In the genomic region with DNA sequence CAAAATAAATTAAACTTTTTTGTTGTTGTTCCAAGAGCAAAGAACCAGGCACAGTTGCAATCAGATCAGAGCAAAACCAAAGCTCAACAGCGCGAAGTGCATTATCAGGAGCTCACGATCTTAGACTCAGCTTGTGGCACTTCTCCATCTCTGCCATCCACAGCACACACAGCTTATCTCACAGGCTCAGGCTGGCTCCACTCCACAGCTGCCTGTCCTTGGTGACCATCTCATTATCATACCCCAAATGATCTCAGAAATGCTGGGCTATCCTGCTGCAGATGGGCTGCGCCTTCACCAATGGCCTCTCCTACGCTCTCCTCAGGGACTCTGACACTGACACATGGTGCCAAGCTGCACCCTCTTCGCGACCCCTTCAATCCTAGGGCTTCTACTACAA, we compare ENCODE assay signal across 33 mouse cellular contexts. TPM values are rescaled to one million over a fixed set of nuclear protein-coding genes. Genes with fewer than 3 reads are reported as not detected.
DNase-seq lines count a peak whose midpoint lies in the region; ATAC-seq and TF ChIP-seq lines count a peak whose summit lies in the region.
"Had no signal": no experiment of that assay in that cellular context is flagged by ENCODE, and none has a peak within 500 bp of the region (broad histone marks: within the 10 kb centered on the region; RNA-seq: fewer than 3 reads in every experiment).

No protein-coding gene starts in this region.

- no peak for TF ChIP-seq CTCF in liver, postnatal 0 days (IDR thresholded peaks at IDR 0.05; ENCODE audit: low read depth)
- TF ChIP-seq CTCF in MEL (IDR thresholded peaks at IDR 0.05 in 2 of 3, conservative IDR thresholded peaks at IDR 0.05 in 1 of 3; ENCODE audit: control insufficient read depth in 1 of 3, insufficient read depth in 1 of 3, low read depth in 2 of 3, low read length in 3 of 3, poor library complexity in 1 of 3, severe bottlenecking in 1 of 3), result no peak

- intact Hi-C loops in left cerebral cortex, postnatal 4 days (cut with DNase I), result no loop called here

- H3K4me2 ChIP-seq in liver, postnatal 0 days (ENCODE audit: low read depth, low read length), result no peak overlapping the region
- no peak overlapping the region for H3K4me2 ChIP-seq in liver, embryonic 12.5 days
- no peak overlapping the region for H3K4me2 ChIP-seq in hindbrain, embryonic 12.5 days (replicated peaks)
- H3K4me2 ChIP-seq: embryonic facial prominence, embryonic 15.5 days; forebrain, embryonic 12.5 days; heart, embryonic 15.5 days; hindbrain, embryonic 13.5 days; limb, embryonic 13.5 days; midbrain, embryonic 11.5 days; neural tube, embryonic 12.5 days had no signal

- no peak overlapping the region for H3K27ac ChIP-seq in liver, postnatal 0 days (ENCODE audit: low read depth)
- no peak overlapping the region for H3K27ac ChIP-seq in MEL (ENCODE audit: control insufficient read depth, low read depth, low read length)
- no peak overlapping the region for H3K27ac ChIP-seq in liver, embryonic 12.5 days
- no peak overlapping the region for H3K27ac ChIP-seq in hindbrain, embryonic 12.5 days
- H3K27ac ChIP-seq: embryonic facial prominence, embryonic 10.5 days; embryonic facial prominence, embryonic 15.5 days; forebrain, embryonic 12.5 days; heart, embryonic 10.5 days; heart, embryonic 15.5 days; hindbrain, embryonic 13.5 days; limb, embryonic 13.5 days; neural tube, embryonic 12.5 days had no signal

- WGBS in liver, postnatal 0 days (ENCODE audit: insufficient replicate concordance), result 69% methylated on average over 7 of the region's 7 CpGs
- 33% methylated on average over 7 of the region's 7 CpGs for WGBS in liver, embryonic 12.5 days (ENCODE audit: insufficient replicate concordance)
- WGBS in hindbrain, embryonic 12.5 days, result 90% methylated on average over 7 of the region's 7 CpGs

- TF ChIP-seq RAD21 in MEL (IDR thresholded peaks at IDR 0.05; ENCODE audit: low read depth, low read length), result no peak

- H3K9me3 ChIP-seq in liver, postnatal 0 days (ENCODE audit: low read length), result no peaks in the 10 kb centered on the region
- H3K9me3 ChIP-seq in MEL (replicated peaks; ENCODE audit: insufficient read depth, low read length), result no peaks in the 10 kb centered on the region
- no peaks in the 10 kb centered on the region for H3K9me3 ChIP-seq in liver, embryonic 12.5 days (replicated peaks)
- no peaks in the 10 kb centered on the region for H3K9me3 ChIP-seq in hindbrain, embryonic 12.5 days (replicated peaks)
- H3K9me3 ChIP-seq: embryonic facial prominence, embryonic 10.5 days; embryonic facial prominence, embryonic 15.5 days; forebrain, embryonic 12.5 days; heart, embryonic 10.5 days; heart, embryonic 15.5 days; hindbrain, embryonic 13.5 days; limb, embryonic 13.5 days; neural tube, embryonic 12.5 days had no signal

- no peak for TF ChIP-seq EP300 in liver, postnatal 0 days (IDR thresholded peaks at IDR 0.05; ENCODE audit: low read depth)
- TF ChIP-seq EP300 in MEL (IDR thresholded peaks at IDR 0.05; ENCODE audit: low read depth in 1 of 2, low read length in 2 of 2), result peak; percentile 54 to 66; a peak in 3 of 4 replicates

- DNase-seq in liver, result peak; percentile 13
- DNase-seq in liver, postnatal 0 days, result no peak
- DNase-seq in MEL (ENCODE audit: low read depth, low spot score), result peak; percentile 51
- DNase-seq in left cerebral cortex, postnatal 4 days, result no peak
- DNase-seq: adrenal gland, postnatal 14 days; cerebellum, adult 18-20 months; cerebellum, postnatal 14 days; forebrain, postnatal 0 days; heart, postnatal 36 days; kidney, adult 9 months; kidney, postnatal 14 days; layer of hippocampus, adult 9-11 months; lung, adult 18-20 months; lung, postnatal 4 days; retina, postnatal 1 day; right cerebral cortex, postnatal 14 days had no signal

- H3K79me2 ChIP-seq in MEL (ENCODE audit: control insufficient read depth, insufficient read depth, low read length, poor library complexity), result no peaks in the 10 kb centered on the region

- H3K4me1 ChIP-seq in liver, postnatal 0 days (ENCODE audit: insufficient read depth), result peaks cover 8% of the 10 kb centered on the region
- H3K4me1 ChIP-seq in MEL (ENCODE audit: control insufficient read depth in 1 of 2, insufficient read depth in 2 of 2, low read length in 2 of 2), result no peaks in the 10 kb centered on the region; a peak in 1 of 4 replicates
- H3K4me1 ChIP-seq in liver, embryonic 12.5 days, result peaks cover 9% of the 10 kb centered on the region; the same call in 1 of the 2 replicates
- H3K4me1 ChIP-seq in hindbrain, embryonic 12.5 days, result peaks cover 11% of the 10 kb centered on the region; the same call in 1 of the 2 replicates
- H3K4me1 ChIP-seq: heart, embryonic 10.5 days had no signal

- no peak for ATAC-seq in liver, postnatal 0 days
- ATAC-seq in liver, embryonic 12.5 days, result peak; percentile 53; the same call in 1 of the 2 replicates
- ATAC-seq in megakaryocyte-erythroid progenitor cell, adult 5-6 weeks (replicated peaks; ENCODE audit: low FRiP score, low TSS enrichment, poor library complexity, severe bottlenecking), result peak; percentile 91
- ATAC-seq in hindbrain, embryonic 12.5 days (ENCODE audit: low FRiP score), result no peak
- ATAC-seq: CD4-positive, CD25-positive, alpha-beta regulatory T cell, adult 4 months; forebrain, postnatal 0 days; intestine, postnatal 0 days; lung, postnatal 0 days; Patski had no signal

- no peak overlapping the region for H3K9ac ChIP-seq in liver, postnatal 0 days (replicated peaks)
- no peak overlapping the region for H3K9ac ChIP-seq in MEL (ENCODE audit: control insufficient read depth, low read depth, low read length, poor library complexity, severe bottlenecking)
- no peak overlapping the region for H3K9ac ChIP-seq in liver, embryonic 12.5 days
- no peak overlapping the region for H3K9ac ChIP-seq in hindbrain, embryonic 12.5 days
- H3K9ac ChIP-seq: embryonic facial prominence, embryonic 15.5 days; forebrain, embryonic 12.5 days; forebrain, postnatal 0 days; heart, embryonic 15.5 days; hindbrain, embryonic 13.5 days; limb, embryonic 13.5 days; neural tube, embryonic 12.5 days had no signal

- no peak overlapping the region for H3K4me3 ChIP-seq in liver, postnatal 0 days (ENCODE audit: low read depth, low read length)
- H3K4me3 ChIP-seq in MEL (ENCODE audit: control insufficient read depth in 1 of 2, insufficient read depth in 1 of 2, low read depth in 2 of 2, low read length in 2 of 2), result no peak overlapping the region
- H3K4me3 ChIP-seq in liver, embryonic 12.5 days, result no peak overlapping the region
- no peak overlapping the region for H3K4me3 ChIP-seq in hindbrain, embryonic 12.5 days
- H3K4me3 ChIP-seq: embryonic facial prominence, embryonic 10.5 days; embryonic facial prominence, embryonic 15.5 days; forebrain, embryonic 12.5 days; heart, embryonic 10.5 days; heart, embryonic 15.5 days; hindbrain, embryonic 13.5 days; limb, embryonic 13.5 days; myocyte; neural tube, embryonic 12.5 days had no signal

- H3K27me3 ChIP-seq in liver, postnatal 0 days (ENCODE audit: insufficient read depth, low read length), result peaks cover 7% of the 10 kb centered on the region
- peaks cover 0 to 1% of the 10 kb centered on the region in 2 experiments; a peak in 2 of 4 replicates for H3K27me3 ChIP-seq in MEL (ENCODE audit: control insufficient read depth in 1 of 2, insufficient read depth in 2 of 2, low read length in 2 of 2)
- peaks cover 34% of the 10 kb centered on the region for H3K27me3 ChIP-seq in liver, embryonic 12.5 days (replicated peaks)
- no peaks in the 10 kb centered on the region for H3K27me3 ChIP-seq in hindbrain, embryonic 12.5 days
- H3K27me3 ChIP-seq: embryonic facial prominence, embryonic 15.5 days; forebrain, embryonic 12.5 days; heart, embryonic 15.5 days; hindbrain, embryonic 13.5 days; limb, embryonic 13.5 days; neural tube, embryonic 12.5 days; Patski had no signal

- H3K36me3 ChIP-seq in liver, postnatal 0 days (replicated peaks; ENCODE audit: insufficient read depth, low read length), result no peaks in the 10 kb centered on the region
- H3K36me3 ChIP-seq in MEL (ENCODE audit: control insufficient read depth in 1 of 2, insufficient read depth in 2 of 2, low read length in 2 of 2), result no peaks in the 10 kb centered on the region
- H3K36me3 ChIP-seq in liver, embryonic 12.5 days, result no peaks in the 10 kb centered on the region
- H3K36me3 ChIP-seq in hindbrain, embryonic 12.5 days, result peaks cover 4% of the 10 kb centered on the region; the same call in 1 of the 2 replicates
- H3K36me3 ChIP-seq: embryonic facial prominence, embryonic 15.5 days; forebrain, embryonic 12.5 days; heart, embryonic 10.5 days; heart, embryonic 15.5 days; limb, embryonic 13.5 days; neural tube, embryonic 12.5 days had no signal

- no peak for TF ChIP-seq POLR2A in MEL (IDR thresholded peaks at IDR 0.05; ENCODE audit: control insufficient read depth in 1 of 2, insufficient read depth in 1 of 2, low read depth in 1 of 2, low read length in 2 of 2, poor library complexity in 1 of 2)

TF ChIP-seq in MEL, 35 proteins besides CTCF, POLR2A, EP300 and RAD21 (continues in another document):
- peak; percentile 67 for TF ChIP-seq ETS1 (IDR thresholded peaks at IDR 0.05; ENCODE audit: low read depth, low read length)
- peak; percentile 81 for TF ChIP-seq GATA1 (IDR thresholded peaks at IDR 0.05; ENCODE audit: low read depth, low read length)

RNA-seq across cellular contexts. Expression of a gene that starts 4.3 kb away (rescaled TPM):
- polyA plus RNA-seq in liver, postnatal 0 days (2015; fragmentation: Nextera tagmentation; extraction: Ambion mirVana), result 3.8 and 3.9 TPM in 2 replicates
- 0.04 and 0.07 TPM in 2 replicates for total RNA-seq in MEL (2012; rRNA removed)
- polyA plus RNA-seq in MEL (2012; ENCODE audit: insufficient read depth in 1 of 2, insufficient read length in 2 of 2, low read depth in 1 of 2, low replicate concordance in 2 of 2, missing spikeins in 1 of 2), result under 1 TPM in 1 of 2 experiments, not detected in 1; 0.15 TPM
- 3.0 and 3.4 TPM in 2 replicates for polyA plus RNA-seq in liver, embryonic 12.5 days (2016; fragmentation: Nextera tagmentation; extraction: Ambion mirVana)
- total RNA-seq in megakaryocyte-erythroid progenitor cell, adult 5-6 weeks (2014; fragmentation: Nextera tagmentation), result 0.24 TPM in 1 of 2 replicates, not detected in the other
- 0.05 and 0.91 TPM in 2 replicates for total RNA-seq in megakaryocyte-erythroid progenitor cell, adult 5-6 weeks (2017)
- 10 to 100 TPM; 40.3 to 44.6 TPM for total RNA-seq in left cerebral cortex, postnatal 4 days (2021)
- polyA plus RNA-seq in hindbrain, embryonic 12.5 days (2016; fragmentation: Nextera tagmentation; extraction: Ambion mirVana), result 8.9 and 9.3 TPM in 2 replicates

RNA-seq across cellular contexts. Expression of a gene that starts 9.8 kb away (rescaled TPM):
- polyA plus RNA-seq in liver, postnatal 0 days (2015; fragmentation: Nextera tagmentation; extraction: Ambion mirVana), result 52.2 and 59.7 TPM in 2 replicates
- 0.56 and 0.92 TPM in 2 replicates for total RNA-seq in MEL (2012; rRNA removed)
- polyA plus RNA-seq in MEL (2012; ENCODE audit: insufficient read depth in 1 of 2, insufficient read length in 2 of 2, low read depth in 1 of 2, low replicate concordance in 2 of 2, missing spikeins in 1 of 2), result under 1 TPM in 1 of 2 experiments, not detected in 1; 0.03 TPM
- polyA plus RNA-seq in liver, embryonic 12.5 days (2016; fragmentation: Nextera tagmentation; extraction: Ambion mirVana), result 1.8 TPM in 2 replicates
- not detected in 2 replicates for total RNA-seq in megakaryocyte-erythroid progenitor cell, adult 5-6 weeks (2014; fragmentation: Nextera tagmentation)
- total RNA-seq in megakaryocyte-erythroid progenitor cell, adult 5-6 weeks (2017), result 0.56 and 0.72 TPM in 2 replicates
- total RNA-seq in left cerebral cortex, postnatal 4 days (2021), result 1 to 10 TPM; 2.9 to 3.0 TPM
- 1.0 and 2.3 TPM in 2 replicates for polyA plus RNA-seq in hindbrain, embryonic 12.5 days (2016; fragmentation: Nextera tagmentation; extraction: Ambion mirVana)

Comparison
In these comparisons a context has a peak if more than half of its experiments do, and no peak if none do; other contexts are left out.
1. DNase-seq: peak in liver (single experiment) and MEL (single experiment); none in liver, postnatal 0 days (single experiment) and left cerebral cortex, postnatal 4 days (single experiment).
2. ATAC-seq: peak in liver, embryonic 12.5 days (single experiment) and megakaryocyte-erythroid progenitor cell, adult 5-6 weeks (single experiment); none in liver, postnatal 0 days (single experiment) and hindbrain, embryonic 12.5 days (single experiment).
3. RNA of a gene that starts 9.8 kb away (polyA plus RNA-seq): 52.2 to 59.7 TPM in liver, postnatal 0 days; 1.0 to 2.3 TPM in hindbrain, embryonic 12.5 days, 1.8 TPM in liver, embryonic 12.5 days and 0.03 TPM in MEL; every median in the first group is over 10 times any median in the second.